Mouse (Mus musculus): ENCODE results near the gene Tgm7.
A peak's percentile ranks its signal among the peaks of the same experiment; 100 is the strongest.

The Tgm7 gene

GRCm38 (mm10) chr2:121074747-121075146 lies 34.8 kb downstream of the Tgm7 start:
- no peak for DNase-seq (ENCODE audit: low read depth, low spot score)

GRCm38 (mm10) chr2:121071871-121072270 lies 37.7 kb downstream of the Tgm7 start:
- DNase-seq (ENCODE audit: low read depth, low spot score) = peak; percentile 27

GRCm38 (mm10) chr2:121069506-121069905 lies 40.1 kb downstream of the Tgm7 start:
- no peak for DNase-seq (ENCODE audit: low read depth, low spot score)

- no peak for DNase-seq (ENCODE audit: low read depth, low spot score)
Measured at GRCm38 (mm10) chr2:121067116-121067515, 42.5 kb downstream of the Tgm7 start.

GRCm38 (mm10) chr2:121061315-121061714 lies 48.3 kb downstream of the Tgm7 start:
- no peak for DNase-seq (ENCODE audit: low read depth, low spot score)

GRCm38 (mm10) chr2:121057997-121058396 lies 51.6 kb downstream of the Tgm7 start:
- DNase-seq (ENCODE audit: low read depth, low spot score) = no peak

- DNase-seq (ENCODE audit: low read depth, low spot score) = no peak
Measured at GRCm38 (mm10) chr2:121055915-121056314, 53.7 kb downstream of the Tgm7 start.

GRCm38 (mm10) chr2:121054060-121054459 lies 55.5 kb downstream of the Tgm7 start:
- no peak for DNase-seq (ENCODE audit: low read depth, low spot score)

GRCm38 (mm10) chr2:121052176-121052575 lies 57.4 kb downstream of the Tgm7 start:
- no peak for DNase-seq (ENCODE audit: low read depth, low spot score)

- no peak for DNase-seq (ENCODE audit: low read depth, low spot score)
Measured at GRCm38 (mm10) chr2:121045653-121046052, 63.9 kb downstream of the Tgm7 start.
